Mouse (Mus musculus) stomach, adult 2 months (tissue): ENCODE data around the gene Ell2. TPM values are rescaled to one million over a fixed set of nuclear protein-coding genes. Genes with fewer than 3 reads are reported as not detected.

Experiments used
- polyA plus RNA-seq: library from polyadenylated mRNA; depleted of rRNA; stranded (reverse); fragments of >200 nt; gene quantifications from 2 replicates; pipeline ENCODE4 v1.2.3, GENCODE M21; 2012; rRNA removed

Ell2 gene
- 2.8 and 3.1 TPM in 2 replicates for polyA plus RNA-seq

GRCm38 (mm10) chr13:75706457-75706856 is at the start of gene Ell2:
TSS of gene Ell2 (plus strand) at chr13:75706757.

Other genes starting within 250 kb of the Ell2 start
- gene Glrx, start 133.1 kb downstream of the Ell2 start, polyA plus RNA-seq = 24.2 and 28.4 TPM in 2 replicates
- gene Rhobtb3, start 237.2 kb downstream of the Ell2 start, polyA plus RNA-seq = 2.6 and 4.3 TPM in 2 replicates